Mouse (Mus musculus) right cerebral cortex, postnatal 14 days (tissue): ENCODE data around the gene Kif26a.

Experiments used
- DNase-seq: peaks from one replicate; pipeline ENCODE4 v3.0.0; 2022

Kif26a gene

DNA sequence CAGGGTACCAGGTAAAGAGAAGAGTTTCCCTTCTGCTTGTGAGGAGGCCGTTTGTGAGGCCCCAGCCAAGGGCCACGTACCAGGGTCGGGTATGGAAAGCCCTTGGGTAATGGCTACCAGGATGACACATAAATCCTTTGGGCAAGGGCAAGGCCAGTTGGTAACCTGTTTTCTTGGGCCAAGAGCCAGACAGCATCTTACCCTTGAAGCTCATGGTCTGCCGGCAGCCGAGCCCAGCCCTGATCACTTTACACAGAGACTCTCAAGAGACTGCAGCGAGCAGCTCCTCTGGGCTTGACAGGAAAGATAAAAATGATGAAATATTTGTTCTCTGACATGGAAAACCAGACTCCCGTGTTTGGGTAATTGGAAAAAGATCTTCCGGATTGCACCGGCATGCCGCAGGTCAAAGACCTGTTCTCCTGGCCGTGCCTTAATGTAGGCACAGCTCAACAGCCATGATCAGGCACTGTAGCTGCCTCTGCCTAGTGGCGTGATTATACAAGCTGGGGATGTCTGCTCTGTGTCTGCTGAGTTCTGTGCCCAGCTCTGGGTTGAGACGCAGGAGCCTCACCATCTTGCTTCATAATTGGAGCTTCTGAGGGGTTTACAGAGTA, 77.8 kb downstream of the Kif26a start:
- no peak for DNase-seq

DNA sequence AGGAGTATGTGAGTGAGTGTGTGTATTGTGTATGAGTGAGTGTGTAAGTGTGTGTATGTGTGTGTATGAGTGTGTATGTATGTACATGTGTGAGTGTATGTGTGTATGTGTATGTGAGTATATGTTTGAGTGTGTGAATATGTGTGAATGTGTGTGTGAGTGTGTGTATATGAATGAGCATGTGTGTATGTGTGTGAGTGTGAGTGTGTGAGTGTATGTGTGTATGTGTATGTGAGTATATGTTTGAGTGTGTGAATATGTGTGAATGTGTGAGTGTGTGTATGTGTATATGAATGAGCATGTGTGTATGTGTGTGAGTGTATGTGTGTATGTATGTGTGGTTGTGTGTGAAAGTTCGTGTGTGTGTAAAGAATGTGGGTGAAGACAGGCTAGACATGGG, 80.2 kb downstream of the Kif26a start:
- no peak for DNase-seq

GRCm38 (mm10) chr12:112226656-112227055, 80.6 kb downstream of the Kif26a start:
- no peak for DNase-seq

DNA sequence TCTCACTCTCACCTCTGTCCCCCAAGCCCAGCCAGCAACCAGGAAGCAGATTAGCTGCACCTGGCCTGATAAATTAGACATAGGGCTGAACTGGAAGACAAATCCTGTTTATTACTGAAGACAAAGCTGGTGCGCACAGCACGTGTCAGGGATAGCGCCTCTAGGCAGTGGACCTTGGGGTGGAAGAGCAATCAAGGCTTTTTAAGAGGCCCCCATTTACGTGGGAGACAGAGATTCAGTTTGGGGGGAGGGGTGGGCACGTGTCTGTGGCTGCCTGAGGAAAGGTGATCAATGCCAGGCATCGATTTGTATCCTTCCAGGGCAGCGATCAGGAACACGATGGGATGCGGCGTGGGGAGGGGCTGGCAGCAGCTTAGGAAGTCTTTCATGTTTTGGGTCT, 83.1 kb downstream of the Kif26a start:
- no peak for DNase-seq

GRCm38 (mm10) chr12:112230196-112230595, 84.2 kb downstream of the Kif26a start:
- DNase-seq = no peak
